Mouse (Mus musculus): Measurements from ENCODE around the gene Ptprd. TPM values are rescaled to one million over a fixed set of nuclear protein-coding genes. Genes with fewer than 3 reads are reported as not detected.
"Not testable (repeated sequence)": the region's sequence is repeated elsewhere in the genome, so short reads cannot be mapped to it uniquely, and the experiment has no call there.

Gene Ptprd
- total RNA-seq, 2 experiments from 2014 or later, result 3.0 to 4.7 TPM

DNA sequence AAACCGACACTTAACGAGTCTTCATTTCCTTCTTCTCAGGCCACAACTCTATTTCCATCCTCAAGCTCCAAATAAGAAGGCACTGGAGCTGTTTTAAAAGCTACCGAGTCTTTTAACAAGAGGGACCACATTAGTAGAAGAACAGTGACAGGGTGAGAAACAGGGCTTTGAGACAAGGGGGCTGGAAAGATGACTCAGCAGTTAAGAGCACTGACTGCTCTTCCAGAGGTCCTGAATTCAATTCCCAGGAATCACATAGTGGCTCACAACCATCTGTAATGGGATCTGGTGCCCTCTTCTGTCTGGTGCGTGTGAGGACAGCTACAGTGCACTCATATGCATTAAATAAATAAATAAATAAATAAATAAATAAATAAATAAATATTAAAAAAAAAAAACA, 2174.6 kb downstream of the Ptprd start:
- DNase-seq (ENCODE audit: low spot score), result not testable (repeated sequence)

DNA sequence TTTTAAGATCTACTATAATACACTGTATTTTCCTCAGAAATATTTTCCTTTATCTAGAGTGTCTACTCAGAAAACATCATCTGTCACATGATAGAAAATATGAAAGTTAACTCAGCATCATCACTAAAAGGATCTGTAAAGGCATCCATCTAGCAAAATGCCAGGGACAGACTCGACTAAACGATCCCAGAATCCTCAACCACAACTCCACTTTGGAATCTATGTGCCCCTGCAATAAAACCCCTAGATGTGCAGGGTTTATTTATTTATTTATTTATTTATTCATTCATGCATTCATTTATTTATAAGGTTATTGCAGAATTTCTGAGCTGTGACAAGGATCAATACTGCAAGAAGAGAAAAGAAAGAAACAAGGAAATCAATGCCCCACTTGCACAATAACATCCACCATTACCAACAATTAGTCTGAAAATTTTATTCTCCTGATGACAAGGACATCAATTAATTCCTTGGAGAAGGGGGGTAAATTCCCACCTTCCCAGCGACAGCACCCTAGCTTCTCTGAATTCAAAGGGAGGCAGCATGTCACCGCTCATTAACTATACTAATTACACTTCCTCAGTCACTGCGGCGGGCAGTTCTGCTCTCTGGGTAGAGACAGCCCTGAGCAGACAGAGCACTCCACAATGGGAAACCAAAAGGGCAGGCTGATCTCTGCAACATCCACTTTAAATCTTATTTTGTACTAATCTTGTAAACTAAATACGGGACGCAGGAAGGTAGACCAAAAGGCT, 2186.0 kb downstream of the Ptprd start:
- DNase-seq (ENCODE audit: low spot score), result no peak

DNA sequence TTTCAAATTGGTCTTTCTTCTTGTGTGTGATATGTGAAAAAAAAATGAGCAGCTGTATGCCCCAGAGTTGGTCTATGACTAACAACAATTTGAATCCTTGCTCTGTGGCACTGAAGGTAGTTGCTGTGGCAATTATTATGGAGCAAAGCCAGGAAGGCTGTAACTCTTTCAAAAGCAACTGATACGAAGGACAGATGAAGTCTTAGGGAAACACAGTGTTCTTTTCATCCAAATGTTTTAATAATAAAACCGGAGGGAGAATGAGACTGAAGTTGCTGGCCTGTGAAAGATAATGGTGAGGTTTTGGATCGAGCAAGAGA, 2187.3 kb downstream of the Ptprd start:
- no peak for DNase-seq (ENCODE audit: low spot score)

DNA sequence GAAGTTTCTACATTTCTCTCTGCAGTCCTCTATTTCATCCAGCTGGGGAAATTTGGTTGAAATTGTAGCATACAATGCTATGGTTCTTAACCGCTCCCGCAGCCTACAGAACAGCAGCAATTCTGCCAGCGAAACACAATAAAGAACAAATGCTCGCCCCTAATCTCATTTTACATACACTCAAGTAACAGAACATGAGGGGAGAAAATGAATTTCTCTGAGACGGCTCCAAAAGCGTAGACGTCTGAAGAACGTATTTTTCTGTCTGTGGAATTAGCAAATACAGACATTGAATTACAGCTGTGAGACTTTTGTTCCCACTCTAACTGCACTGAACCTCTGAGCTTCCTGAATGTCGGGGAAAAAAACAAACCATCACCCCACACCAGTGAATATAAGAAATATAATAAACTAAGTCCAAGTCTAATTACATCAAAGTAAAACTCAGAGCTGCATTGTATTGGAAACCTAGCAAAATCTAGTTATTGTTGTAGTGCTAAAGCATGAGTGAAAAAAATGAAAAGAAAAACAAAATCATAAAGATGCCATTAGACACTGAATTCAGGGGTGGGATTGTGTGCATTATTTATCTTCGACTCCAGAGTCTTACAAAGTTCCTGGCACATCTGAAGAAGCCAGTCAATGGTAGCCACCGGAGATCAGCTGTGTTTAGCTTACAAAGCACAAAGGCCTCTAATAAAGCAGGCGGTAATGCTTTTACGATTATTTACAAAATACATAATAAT, 2187.8 kb downstream of the Ptprd start:
- DNase-seq (ENCODE audit: low spot score), result no peak

DNA sequence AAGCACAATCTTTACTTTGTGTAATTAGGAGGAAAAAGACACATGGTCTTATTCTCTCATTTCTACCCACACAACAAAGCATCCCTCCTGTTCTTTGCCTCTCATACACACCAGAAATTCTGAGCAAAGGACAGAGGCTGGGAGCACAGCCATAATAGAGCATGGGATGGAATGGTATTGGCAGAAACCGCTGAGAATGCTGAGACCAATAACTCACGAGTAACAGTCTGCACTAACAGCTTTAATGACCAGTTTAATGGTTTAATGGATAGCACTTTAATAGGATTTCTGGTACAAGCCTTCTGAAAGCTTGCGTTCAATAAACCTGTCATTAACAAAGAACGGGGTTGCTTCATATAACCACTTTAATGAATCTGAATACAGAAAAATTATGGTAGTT, 2190.1 kb downstream of the Ptprd start:
- no peak for DNase-seq (ENCODE audit: low spot score)

DNA sequence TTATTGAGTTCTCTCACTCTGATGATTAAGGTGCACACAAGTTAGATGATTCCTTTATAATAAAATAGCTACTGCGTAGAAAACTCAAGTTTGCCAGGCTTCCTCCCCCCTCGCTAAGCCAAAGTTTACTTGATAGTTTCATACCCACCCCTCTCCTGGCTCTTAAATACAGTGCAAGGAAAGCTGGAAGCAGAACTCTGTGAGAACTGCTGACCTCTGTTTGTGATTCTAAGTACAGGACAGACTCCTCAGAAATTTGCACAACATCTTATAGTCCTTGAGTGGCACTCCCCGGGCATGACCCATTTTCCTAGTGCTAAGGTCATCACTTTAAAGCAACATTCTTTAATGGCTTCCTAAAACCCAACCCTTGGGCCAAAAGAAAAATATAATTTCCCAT, 2196.7 kb downstream of the Ptprd start:
- DNase-seq (ENCODE audit: low spot score), result no peak

DNA sequence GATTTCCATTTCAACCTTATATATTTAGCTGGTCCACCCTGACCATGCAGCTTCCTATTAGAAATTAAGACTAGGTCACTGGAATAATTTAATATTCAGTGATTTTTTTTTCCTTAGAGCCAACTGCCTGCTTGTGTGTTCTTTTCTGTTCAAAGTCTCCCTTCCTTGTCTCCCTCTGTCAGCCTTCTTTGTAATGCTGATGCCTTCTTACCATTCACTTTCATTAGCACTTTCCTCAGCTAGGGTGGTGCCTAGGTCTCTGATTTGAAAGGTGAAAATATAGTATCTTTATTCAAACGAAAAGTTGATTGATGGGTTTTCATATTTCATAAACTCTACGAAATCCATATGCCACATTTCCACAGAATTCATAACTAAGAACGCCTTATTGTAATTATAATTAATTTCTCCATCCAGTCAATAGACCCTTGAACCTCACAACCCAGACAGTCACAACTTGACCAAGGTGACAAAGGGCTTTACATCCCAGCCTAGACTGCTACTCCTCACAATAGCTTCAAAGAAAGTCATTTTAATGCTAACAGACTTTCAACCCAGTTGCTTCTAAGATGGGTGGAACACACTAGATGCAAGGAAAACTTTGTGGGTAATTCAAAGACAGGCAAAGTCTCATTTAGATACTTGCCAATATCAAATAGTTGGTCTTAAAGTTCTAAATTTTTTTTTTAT, 2197.5 kb downstream of the Ptprd start:
- DNase-seq (ENCODE audit: low spot score), result no peak

DNA sequence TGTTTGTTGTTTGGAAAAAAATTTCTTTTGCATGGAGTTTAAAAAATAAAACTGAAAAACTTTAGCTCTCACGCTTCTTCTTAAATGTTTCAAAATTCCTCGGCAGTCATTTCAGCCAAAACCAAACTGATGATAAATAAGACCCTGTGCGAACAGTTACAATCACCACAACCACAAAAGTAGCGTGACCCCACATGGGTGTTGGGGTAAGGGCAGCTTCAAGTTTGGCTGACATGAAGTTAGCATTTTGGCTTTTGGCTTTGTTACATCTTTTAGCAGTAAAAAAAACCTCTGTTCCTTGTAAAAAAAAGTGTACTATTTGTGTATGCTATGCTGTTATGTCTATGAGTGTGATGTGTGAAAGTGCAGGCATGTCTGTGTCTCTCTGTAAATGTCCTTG, 2203.2 kb downstream of the Ptprd start:
- no peak for DNase-seq (ENCODE audit: low spot score)

DNA sequence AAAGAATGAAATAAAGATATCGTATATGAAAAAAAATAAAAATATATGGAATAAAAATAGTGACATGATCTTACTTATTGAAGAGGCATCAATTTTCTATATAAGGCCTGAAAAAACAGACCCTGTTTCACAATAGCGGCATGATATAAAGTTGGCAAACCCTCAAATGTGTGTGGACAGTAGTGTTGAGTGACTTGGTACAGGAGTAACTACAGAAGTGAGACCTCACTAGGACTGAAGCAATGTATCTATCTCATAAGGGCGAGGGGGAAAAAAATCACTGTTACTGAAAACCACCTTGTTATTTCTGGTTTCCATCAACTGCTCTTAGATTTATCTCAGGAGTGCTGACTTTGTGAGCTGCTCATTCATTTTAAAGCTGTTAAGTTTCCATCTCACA, 2204.5 kb downstream of the Ptprd start:
- no peak for DNase-seq (ENCODE audit: low spot score)

DNA sequence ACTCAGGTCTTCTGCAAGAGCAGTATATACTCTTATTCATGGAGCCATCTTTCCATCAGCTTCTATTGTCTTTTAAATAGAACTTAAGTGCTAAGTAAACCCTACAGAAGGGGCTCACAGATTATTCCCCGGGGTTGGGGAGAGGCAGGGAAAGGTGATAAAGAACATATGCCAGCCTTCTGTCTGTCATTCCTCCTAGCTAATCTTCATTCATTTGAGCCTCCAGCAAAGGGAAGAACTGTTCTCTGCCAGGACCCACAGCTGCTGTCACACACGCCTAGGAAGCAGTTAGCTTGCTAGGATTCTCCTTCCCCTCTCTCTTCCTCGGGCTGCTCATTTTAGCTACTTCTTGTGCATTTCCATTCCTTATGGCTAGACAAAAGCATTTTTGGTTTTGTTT, 2205.0 kb downstream of the Ptprd start:
- no peak for DNase-seq (ENCODE audit: low spot score)

DNA sequence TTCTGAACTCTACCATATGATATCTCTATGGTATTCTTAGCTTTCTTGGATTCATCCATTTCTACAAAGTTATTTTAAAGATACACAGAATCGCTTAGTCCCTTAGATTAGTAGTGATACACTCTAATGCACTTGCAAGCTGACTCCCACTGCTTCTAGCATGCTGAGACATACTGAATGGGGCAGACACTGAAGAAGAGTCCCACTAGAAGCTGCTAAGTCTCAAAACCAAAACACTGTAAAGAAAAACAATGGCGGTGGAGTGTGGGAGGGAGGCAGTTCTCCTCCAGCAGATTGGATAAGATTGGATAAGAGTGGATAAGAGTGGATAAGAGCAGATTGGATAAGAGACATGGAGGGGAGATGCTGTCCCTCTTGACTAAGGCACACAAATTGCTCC, 2207.6 kb downstream of the Ptprd start:
- DNase-seq (ENCODE audit: low spot score), result no peak

DNA sequence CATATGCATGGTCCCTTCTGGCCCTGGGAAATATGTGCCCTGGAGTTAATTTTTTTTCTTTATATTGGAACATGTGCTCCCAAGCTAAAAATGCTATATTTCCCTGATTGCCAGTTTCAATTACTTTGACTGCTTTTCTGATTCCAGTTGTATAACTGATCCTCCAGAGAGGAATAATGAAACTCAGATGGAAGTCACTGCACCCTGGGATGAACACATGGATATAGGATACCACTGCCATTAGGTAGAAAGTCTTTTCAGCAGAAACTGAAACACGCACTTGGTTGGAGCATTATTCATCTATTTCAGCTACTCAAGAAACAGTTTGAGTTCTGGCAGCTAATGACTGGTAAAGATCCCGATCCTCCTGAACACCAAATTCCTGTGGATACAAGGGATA, 2211.5 kb downstream of the Ptprd start:
- no peak for DNase-seq (ENCODE audit: low spot score)

DNA sequence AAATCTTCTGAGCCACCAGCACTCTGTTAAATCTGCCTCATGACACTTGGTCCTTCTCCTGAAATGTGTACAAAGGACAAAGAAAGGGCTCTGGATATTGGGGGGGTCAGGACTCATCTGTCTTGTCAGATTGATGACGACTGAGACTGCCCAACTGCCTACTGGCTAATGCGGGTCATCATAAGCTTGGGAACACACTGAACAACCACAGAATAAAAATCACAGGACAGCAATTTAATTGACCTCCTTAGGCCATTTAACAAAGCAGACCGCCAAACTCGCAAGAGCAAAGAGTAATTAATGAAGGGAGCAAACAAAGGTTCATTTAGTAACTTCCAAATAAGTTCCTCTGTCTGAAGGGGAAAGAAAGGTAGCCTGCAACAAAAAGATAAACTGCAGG, 2215.9 kb downstream of the Ptprd start:
- no peak for DNase-seq (ENCODE audit: low spot score)

DNA sequence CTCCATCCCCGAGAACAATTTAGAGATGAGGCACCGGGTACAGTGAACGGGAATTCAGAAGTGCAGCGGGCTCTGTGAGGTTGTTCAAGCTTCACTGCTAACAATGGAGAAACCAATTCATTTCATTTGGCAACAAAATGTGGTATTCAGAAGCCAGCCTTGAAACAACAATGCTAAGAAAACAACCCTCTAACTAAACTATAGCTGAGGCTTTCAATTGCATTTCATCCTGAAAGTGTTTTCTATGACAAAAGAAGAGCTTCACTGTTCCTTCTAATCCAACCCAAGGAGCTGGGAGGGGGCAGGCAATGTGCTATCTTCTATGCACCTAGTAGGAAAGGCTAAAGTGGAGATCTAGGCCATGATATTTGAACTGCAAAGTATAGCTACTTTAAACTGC, 2217.2 kb downstream of the Ptprd start:
- DNase-seq (ENCODE audit: low spot score), result no peak

DNA sequence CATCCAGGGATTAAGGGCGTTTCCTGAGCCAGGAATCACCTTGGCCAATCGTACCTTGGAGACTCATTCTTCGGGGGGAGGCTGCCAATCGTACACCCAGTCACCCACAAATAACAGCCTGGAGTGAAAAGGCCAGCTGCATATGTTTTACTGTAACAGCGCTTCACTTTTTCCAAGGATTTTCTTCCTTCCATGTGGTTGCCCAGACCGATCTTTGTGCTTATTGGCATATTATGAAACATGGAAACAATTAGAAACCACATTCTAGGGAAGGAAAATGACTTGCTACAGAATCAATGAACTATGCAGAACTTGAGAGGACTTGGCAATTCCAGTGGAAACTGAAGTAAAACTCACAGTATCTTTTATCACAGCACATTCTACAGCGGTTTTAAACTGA, 2218.7 kb downstream of the Ptprd start:
- DNase-seq (ENCODE audit: low spot score), result no peak

DNA sequence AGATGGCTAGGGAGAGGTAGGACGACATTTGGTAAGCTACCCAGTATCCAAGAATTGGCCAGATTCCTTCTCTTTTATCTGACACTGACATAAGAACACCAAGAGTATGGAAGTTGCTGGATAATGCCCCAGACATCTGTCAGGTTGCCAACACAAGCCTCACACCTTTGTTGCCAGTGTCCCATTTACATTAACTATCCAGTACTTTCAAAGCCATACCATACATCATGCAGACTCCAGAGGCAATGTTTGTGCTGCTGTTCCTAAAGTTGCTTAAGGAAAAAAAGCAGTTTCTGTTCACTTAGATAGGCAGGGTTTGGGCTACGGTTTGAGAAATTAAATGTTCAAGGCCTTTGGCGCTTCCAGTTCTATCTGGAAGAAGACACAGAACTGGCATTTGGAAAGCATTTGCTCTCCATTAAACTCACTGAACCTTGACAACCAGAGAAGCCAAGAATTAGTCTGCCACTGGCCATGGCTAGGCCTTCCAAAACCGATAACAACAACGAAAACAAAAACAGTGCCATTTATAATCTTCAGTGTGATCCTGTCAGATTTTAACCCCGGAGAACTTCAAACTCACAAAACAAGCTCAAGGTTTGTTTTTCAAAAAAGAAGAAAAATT, 2220.0 kb downstream of the Ptprd start:
- no peak for DNase-seq (ENCODE audit: low spot score)

DNA sequence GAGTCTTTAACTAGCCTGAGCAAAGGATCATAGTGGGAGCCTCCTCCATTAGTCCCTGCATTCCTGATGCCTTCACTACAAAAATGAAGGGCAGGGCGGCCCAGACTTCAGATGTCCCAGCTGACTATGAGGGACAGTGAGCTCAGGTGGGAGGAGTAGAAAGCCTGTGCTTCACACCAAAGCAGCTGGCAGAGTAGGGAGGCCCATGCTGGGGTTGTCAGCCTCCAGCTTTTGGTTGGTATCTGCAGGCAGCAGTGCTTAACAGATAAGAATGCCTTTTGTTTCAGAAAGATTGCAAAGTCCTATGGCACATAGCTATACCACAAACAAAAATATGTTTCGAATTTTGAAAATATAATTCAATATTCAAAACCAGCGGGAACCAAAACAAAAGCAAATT, 2237.0 kb downstream of the Ptprd start:
- no peak for DNase-seq (ENCODE audit: low spot score)

DNA sequence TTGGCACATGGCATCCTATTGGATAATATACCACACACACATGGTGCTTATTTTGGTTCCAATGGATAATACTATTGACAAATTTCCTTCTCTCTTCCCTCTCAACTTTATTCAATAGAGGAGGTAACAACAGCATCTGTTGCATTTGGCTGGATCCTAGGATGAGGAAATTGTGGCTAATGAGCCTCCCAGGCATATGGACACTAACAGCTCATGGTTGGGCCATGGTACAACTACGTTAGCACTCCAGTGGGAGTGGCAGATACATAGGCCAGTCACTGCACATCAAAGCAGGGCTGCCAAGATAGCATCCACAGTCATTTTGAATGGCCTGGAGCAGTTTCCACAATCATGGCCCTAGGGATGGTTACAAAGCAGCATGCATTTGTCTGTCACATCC, 2238.4 kb downstream of the Ptprd start:
- DNase-seq (ENCODE audit: low spot score), result no peak

DNA sequence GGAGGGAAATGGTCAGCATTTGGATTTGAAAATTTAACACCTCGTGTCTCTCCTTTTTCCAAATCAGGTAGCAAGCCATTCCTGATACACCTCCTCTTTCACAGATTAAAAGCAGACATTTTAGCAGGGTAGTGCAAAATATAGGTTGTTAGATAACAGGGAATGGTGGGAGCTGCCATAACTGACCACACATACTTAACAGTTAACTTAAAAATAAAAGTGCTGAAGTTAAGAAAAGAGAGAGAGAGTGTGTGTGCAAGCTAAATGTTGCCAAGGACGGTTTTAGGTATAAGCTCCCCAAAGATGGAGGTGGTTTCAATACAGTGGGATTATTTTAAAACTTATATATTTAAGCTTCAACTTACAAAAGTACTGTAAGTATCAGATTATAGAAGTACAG, 2241.8 kb downstream of the Ptprd start:
- no peak for DNase-seq (ENCODE audit: low spot score)

DNA sequence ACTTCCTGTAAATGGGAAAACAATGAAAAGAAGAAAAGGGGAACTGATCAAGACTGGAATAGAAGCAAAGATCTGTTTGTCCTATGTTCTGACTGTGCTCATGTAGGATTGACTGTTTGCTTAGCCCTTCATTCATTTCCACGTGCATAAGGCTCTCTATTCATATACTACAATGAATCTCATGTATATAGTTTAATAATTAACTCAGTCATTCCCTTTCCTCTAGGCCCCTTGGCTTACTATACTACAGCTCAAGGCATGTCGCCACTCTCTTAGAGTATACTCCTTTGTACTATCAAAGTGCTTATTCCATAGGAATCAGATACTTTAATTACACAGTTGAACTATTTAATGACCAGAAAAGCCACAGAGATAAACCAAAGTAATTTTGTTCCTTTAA, 2243.1 kb downstream of the Ptprd start:
- DNase-seq (ENCODE audit: low spot score), result no peak

DNA sequence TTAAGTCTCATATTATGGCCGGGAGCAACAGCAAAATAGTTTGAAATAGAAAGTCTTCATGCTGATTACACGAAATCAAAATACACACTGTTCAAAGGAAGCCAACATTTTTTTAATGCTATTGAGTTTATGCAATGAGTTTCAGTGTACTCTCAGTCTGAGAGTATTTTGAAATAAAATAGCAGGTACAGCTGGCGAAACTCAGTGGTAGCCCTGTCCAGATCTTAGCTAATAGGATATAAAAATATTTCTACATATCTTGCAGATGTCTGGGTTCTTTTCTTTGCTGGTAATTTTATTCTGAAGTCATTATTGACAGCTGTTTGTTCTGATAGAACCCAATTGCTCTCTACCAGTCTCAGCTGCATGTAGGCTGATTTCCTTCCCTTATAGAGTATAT, 2246.0 kb downstream of the Ptprd start:
- DNase-seq (ENCODE audit: low spot score), result no peak

DNA sequence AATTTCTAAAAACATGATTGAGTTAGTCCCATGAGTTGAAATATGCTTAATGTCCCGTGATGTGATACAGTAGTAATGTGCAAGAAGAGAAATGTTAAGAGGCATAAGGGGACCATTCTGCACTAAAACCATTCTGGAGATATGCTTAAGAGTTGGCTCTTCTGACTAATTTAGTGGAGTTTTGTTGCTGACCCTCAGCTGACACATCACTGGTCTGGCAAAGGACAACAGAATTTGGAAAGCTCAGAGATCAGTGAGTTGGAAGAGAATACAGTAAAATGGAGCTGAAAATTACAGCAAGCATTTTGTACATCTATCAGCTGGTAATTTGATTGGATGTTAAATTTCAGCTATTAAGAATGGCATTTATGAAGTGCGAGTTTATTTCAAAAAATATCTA, 2248.8 kb downstream of the Ptprd start:
- no peak for DNase-seq (ENCODE audit: low spot score)

Measured in gastrocnemius, adult 18-20 months (tissue).